Mouse (Mus musculus) testis, postnatal 14 days (tissue): ENCODE results near the gene AC129217.1.

Source experiments
- DNase-seq: peaks from one replicate; pipeline ENCODE4 v3.0.0; 2021; ENCODE audit warnings: low spot score

The AC129217.1 gene

GRCm38 (mm10) chr19:8829660-8830059 lies at the start of gene AC129217.1:
Gene AC129217.1 (plus strand): TSS chr19:8829773.
- DNase-seq, result no peak

GRCm38 (mm10) chr19:8786008-8786781 lies 43.4 kb upstream of the AC129217.1 start, which contains the start of gene Taf6l:
Gene Taf6l (minus strand): TSS chr19:8786417.
- peak; percentile 92 for DNase-seq

GRCm38 (mm10) chr19:8788521-8788920 lies 41.1 kb upstream of the AC129217.1 start:
- no peak for DNase-seq

- no peak for DNase-seq
These were observed 40.4 kb upstream of the AC129217.1 start for GRCm38 (mm10) chr19:8789171-8789570.

- DNase-seq, result no peak
These were observed 39.4 kb upstream of the AC129217.1 start for GRCm38 (mm10) chr19:8790171-8790570.

GRCm38 (mm10) chr19:8798264-8798946 lies 31.2 kb upstream of the AC129217.1 start, which contains the start of gene Polr2g:
Gene Polr2g (minus strand): TSS chr19:8798577.
- peak; percentile 89 for DNase-seq

GRCm38 (mm10) chr19:8798947-8799315 lies 30.6 kb upstream of the AC129217.1 start:
- no peak for DNase-seq

GRCm38 (mm10) chr19:8802130-8802821 lies 27.3 kb upstream of the AC129217.1 start, which contains the start of gene Zbtb3:
Gene Zbtb3 (plus strand): TSS chr19:8802555.
- peak; percentile 96 for DNase-seq

- no peak for DNase-seq
These were observed 26.3 kb upstream of the AC129217.1 start for GRCm38 (mm10) chr19:8803204-8803780.

GRCm38 (mm10) chr19:8803879-8804660 lies 25.5 kb upstream of the AC129217.1 start:
- DNase-seq, result no peak

GRCm38 (mm10) chr19:8806810-8807209 lies 22.8 kb upstream of the AC129217.1 start:
- no peak for DNase-seq

GRCm38 (mm10) chr19:8815812-8816211 lies 13.8 kb upstream of the AC129217.1 start:
- no peak for DNase-seq

GRCm38 (mm10) chr19:8817001-8817400 lies 12.6 kb upstream of the AC129217.1 start:
- DNase-seq, result no peak

- DNase-seq, result no peak
These were observed 11.2 kb upstream of the AC129217.1 start for GRCm38 (mm10) chr19:8818301-8818798.

GRCm38 (mm10) chr19:8818801-8819595 lies 10.6 kb upstream of the AC129217.1 start, which contains the start of gene Ttc9c:
Gene Ttc9c (minus strand): TSS chr19:8819333.
- DNase-seq, result peak; percentile 97

- peak; percentile 99 for DNase-seq
These were observed 9.8 kb upstream of the AC129217.1 start, which contains the start of gene Hnrnpul2 for GRCm38 (mm10) chr19:8819596-8820423. Gene Hnrnpul2 (plus strand): TSS chr19:8820010.

GRCm38 (mm10) chr19:8820424-8820956 lies 9.1 kb upstream of the AC129217.1 start:
- no peak for DNase-seq

GRCm38 (mm10) chr19:8821146-8821545 lies 8.4 kb upstream of the AC129217.1 start:
- DNase-seq, result no peak

- DNase-seq, result no peak
These were observed 6.9 kb upstream of the AC129217.1 start for GRCm38 (mm10) chr19:8822696-8823095.
